Mouse (Mus musculus) lung, postnatal 0 days (tissue): Measurements from ENCODE around the gene Sox5.
A peak's percentile ranks its signal among the peaks of the same experiment; 100 is the strongest.

Source experiments
- CTCF ChIP-seq: IDR thresholded peaks from 2 replicates; pipeline ENCODE4 v1.5.1; 2016; ENCODE audit warnings: antibody characterized with exemption, mild to moderate bottlenecking
- EP300 ChIP-seq: IDR thresholded peaks from 2 replicates; pipeline ENCODE4 v1.6.1; 2016; ENCODE audit warnings: antibody characterized with exemption, mild to moderate bottlenecking, control low read depth

- no peak for TF ChIP-seq CTCF
- TF ChIP-seq EP300, result peak; percentile 42; the same call in 1 of the 2 replicates
Measured at GRCm38 (mm10) chr6:144074826-144075225, 707.0 kb downstream of the Sox5 start.
